Mouse (Mus musculus) E14TG2a.4 (cell line): Measurements from ENCODE around the gene Ddb2.
A peak's percentile ranks its signal among the peaks of the same experiment; 100 is the strongest.

Experiments
- H3K27me3 ChIP-seq: 2 replicates; pipeline ENCODE4 v1.6.1; 2014; ENCODE audit warnings: low read length, control low read depth; ENCODE audit not compliant: insufficient read depth
- H3K36me3 ChIP-seq: 2 replicates; pipeline ENCODE4 v1.6.1; 2014; ENCODE audit warnings: low read length, control low read depth; ENCODE audit not compliant: insufficient read depth
- H3K4me1 ChIP-seq: replicated peaks from 2 replicates; pipeline ENCODE4 v1.6.1; 2014; ENCODE audit warnings: low read depth, low read length, control low read depth
- H3K4me3 ChIP-seq: replicated peaks from 2 replicates; pipeline ENCODE4 v1.5.1; 2014; ENCODE audit warnings: mild to moderate bottlenecking, low read length
- H3K9me3 ChIP-seq: 2 replicates; pipeline ENCODE4 v1.6.1; 2014; ENCODE audit warnings: low read length, control low read depth
- CTCF ChIP-seq: conservative IDR thresholded peaks from 2 replicates; pipeline ENCODE4 v1.5.1; 2014; ENCODE audit warnings: low read length
- NANOG ChIP-seq: IDR thresholded peaks from 2 replicates; pipeline ENCODE4 v1.6.1; 2014; ENCODE audit warnings: borderline replicate concordance, low read length, mixed read lengths
- POU5F1 ChIP-seq: IDR thresholded peaks from 2 replicates; pipeline ENCODE4 v1.6.1; 2014; ENCODE audit warnings: low read length, borderline replicate concordance

Gene Ddb2

DNA sequence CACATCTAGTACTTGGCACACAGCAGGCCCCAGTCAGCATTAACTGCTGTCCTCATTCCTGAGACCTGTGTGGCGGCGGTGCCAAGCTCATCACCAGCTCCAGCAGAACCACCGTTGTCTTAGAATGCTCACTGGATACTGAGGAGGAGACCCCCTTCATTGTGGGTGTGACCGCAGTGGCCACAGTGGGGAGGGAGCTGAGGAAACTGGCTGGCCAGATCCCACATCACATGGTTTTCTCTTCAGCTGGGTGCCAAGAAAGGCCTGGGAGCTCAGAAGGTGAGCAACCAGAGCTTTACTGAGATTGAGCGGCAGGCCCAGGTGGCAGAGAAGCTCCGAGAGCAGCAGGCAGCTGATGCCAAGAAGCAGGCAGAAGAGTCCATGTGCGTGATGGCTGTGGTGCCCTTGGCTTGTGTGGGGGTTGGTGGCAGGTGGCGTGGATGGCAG, 32.9 kb upstream of the Ddb2 start:
- Histone ChIP-seq H3K4me3 (no peak overlapping the region), H3K9me3 (no peaks in the 10 kb centered on the region), H3K4me1 (peaks cover 25% of the 10 kb centered on the region), H3K36me3 (peaks cover 84% of the 10 kb centered on the region), H3K27me3 (no peaks in the 10 kb centered on the region)
- no peak for TF ChIP-seq NANOG
- no peak for TF ChIP-seq POU5F1
- TF ChIP-seq CTCF: no peak

DNA sequence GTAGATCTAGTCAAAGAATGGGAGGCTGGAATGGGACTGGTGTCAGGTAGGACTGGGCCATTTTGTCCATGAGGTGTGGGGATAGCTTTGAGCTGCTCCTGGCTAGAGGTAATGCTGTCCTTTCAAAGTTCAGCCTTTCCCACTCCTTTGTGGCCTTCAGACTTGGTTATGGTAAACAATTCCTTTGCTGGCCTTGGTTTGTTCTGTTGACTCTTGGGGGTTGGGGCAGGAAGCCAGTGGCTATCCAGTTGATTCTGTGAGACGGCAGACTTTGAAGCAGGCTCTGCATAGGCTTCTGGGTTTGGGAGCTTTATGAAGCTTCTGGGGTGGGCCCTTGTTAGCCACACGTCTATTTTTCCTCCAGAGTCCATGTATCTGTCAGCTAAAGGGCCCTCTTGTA, 31.9 kb upstream of the Ddb2 start:
- Histone ChIP-seq H3K9me3 (no peaks in the 10 kb centered on the region), H3K4me1 (peaks cover 35% of the 10 kb centered on the region), H3K4me3 (no peak overlapping the region), H3K27me3 (no peaks in the 10 kb centered on the region), H3K36me3 (peaks cover 74% of the 10 kb centered on the region)
- TF ChIP-seq POU5F1 (no peak), NANOG (no peak), CTCF (no peak)

GRCm38 (mm10) chr2:91268042-91268441, 31.3 kb upstream of the Ddb2 start:
- H3K36me3 ChIP-seq: peaks cover 67% of the 10 kb centered on the region

GRCm38 (mm10) chr2:91264711-91265681, 28.2 kb upstream of the Ddb2 start, which contains the start of gene Arfgap2:
Gene Arfgap2 (plus strand): TSS chr2:91264974.
- H3K9me3 ChIP-seq: no peaks in the 10 kb centered on the region
- no peak for TF ChIP-seq POU5F1
- no peak for TF ChIP-seq CTCF
- no peak for TF ChIP-seq NANOG
- H3K4me3 ChIP-seq: peak within 1 kb of the TSS; percentile 90
- peaks cover 18% of the 10 kb centered on the region for H3K27me3 ChIP-seq
- peaks cover 65% of the 10 kb centered on the region for H3K4me1 ChIP-seq
- H3K36me3 ChIP-seq: peaks cover 43% of the 10 kb centered on the region

More at GRCm38 (mm10) chr2:91268042-91268441, 31.3 kb upstream of the Ddb2 start:
- TF ChIP-seq CTCF (no peak), NANOG (no peak), POU5F1 (no peak)
- Histone ChIP-seq H3K27me3 (no peaks in the 10 kb centered on the region), H3K9me3 (no peaks in the 10 kb centered on the region), H3K4me1 (peaks cover 41% of the 10 kb centered on the region), H3K4me3 (no peak overlapping the region)

- TF ChIP-seq NANOG: no peak
- no peak for TF ChIP-seq POU5F1
- no peak for TF ChIP-seq CTCF
- H3K4me1 ChIP-seq: peaks cover 56% of the 10 kb centered on the region
- peaks cover 28% of the 10 kb centered on the region for H3K27me3 ChIP-seq
- H3K4me3 ChIP-seq: peak overlapping the region; percentile 90
- H3K9me3 ChIP-seq: no peaks in the 10 kb centered on the region
- peaks cover 32% of the 10 kb centered on the region for H3K36me3 ChIP-seq
These were observed 27.2 kb upstream of the Ddb2 start for GRCm38 (mm10) chr2:91263692-91264660.

- H3K4me3 ChIP-seq: no peak overlapping the region
- H3K27me3 ChIP-seq: peaks cover 72% of the 10 kb centered on the region
- H3K36me3 ChIP-seq: peaks cover 6% of the 10 kb centered on the region; the same call in 1 of the 2 replicates
- TF ChIP-seq NANOG: no peak
- no peak for TF ChIP-seq POU5F1
- TF ChIP-seq CTCF: no peak
- H3K9me3 ChIP-seq: no peaks in the 10 kb centered on the region
- peaks cover 70% of the 10 kb centered on the region for H3K4me1 ChIP-seq
These were observed 22.7 kb upstream of the Ddb2 start for GRCm38 (mm10) chr2:91259493-91259892.

DNA sequence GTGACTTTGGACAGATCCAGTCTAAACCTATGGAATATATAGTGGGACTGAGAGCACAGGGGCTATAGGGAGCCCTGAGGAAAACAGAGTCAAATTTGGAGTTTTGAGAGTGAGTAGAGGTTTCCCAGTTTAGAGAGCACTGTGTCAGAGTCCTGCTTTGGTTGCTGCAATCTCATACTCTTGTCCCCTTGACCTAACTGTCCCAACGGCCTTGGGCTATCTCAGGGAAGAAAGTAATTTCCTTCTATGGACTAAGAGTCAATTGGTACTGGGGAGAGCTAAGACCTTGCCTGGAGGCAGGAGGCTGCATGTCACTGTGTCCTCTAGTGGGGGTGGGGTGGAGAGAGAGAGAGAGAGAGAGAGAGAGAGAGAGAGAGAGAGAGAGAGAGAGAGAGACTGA, 22.0 kb upstream of the Ddb2 start:
- TF ChIP-seq CTCF: no peak
- peaks cover 6% of the 10 kb centered on the region; the same call in 1 of the 2 replicates for H3K36me3 ChIP-seq
- peaks cover 63% of the 10 kb centered on the region for H3K4me1 ChIP-seq
- no peaks in the 10 kb centered on the region for H3K9me3 ChIP-seq
- peaks cover 78% of the 10 kb centered on the region for H3K27me3 ChIP-seq
- H3K4me3 ChIP-seq: no peak overlapping the region

GRCm38 (mm10) chr2:91258054-91258453, 21.3 kb upstream of the Ddb2 start:
- Histone ChIP-seq H3K4me3 (peak overlapping the region; percentile 87), H3K36me3 (peaks cover 6% of the 10 kb centered on the region; the same call in 1 of the 2 replicates), H3K9me3 (no peaks in the 10 kb centered on the region), H3K4me1 (peaks cover 56% of the 10 kb centered on the region), H3K27me3 (peaks cover 86% of the 10 kb centered on the region)
- no peak for TF ChIP-seq POU5F1
